Mouse (Mus musculus): ENCODE results near the gene Twist1. TPM values are rescaled to one million over a fixed set of nuclear protein-coding genes. Genes with fewer than 3 reads are reported as not detected.

Twist1 gene
- 10 to 100 TPM in 1 of 2 experiments, 1 to 10 TPM in 1; 9.9 to 11.1 TPM for total RNA-seq (2021)
- long read RNA-seq, experiment 1, transcript Twist1-201 (2 exons, 1,628 nt), result major isoform, 10 of 11 reads
- long read RNA-seq, experiment 1, partial matches to known transcripts, result 0 of 11 reads
- long read RNA-seq, experiment 1, other reads (novel, unspliced or antisense), result 1 of 11 reads
- long read RNA-seq, experiment 2, transcript Twist1-201 (2 exons, 1,628 nt), result major isoform, 15 of 16 reads
- long read RNA-seq, experiment 2, partial matches to known transcripts, result 0 of 16 reads
- long read RNA-seq, experiment 2, other reads (novel, unspliced or antisense), result 1 of 16 reads

- DNase-seq (ENCODE audit: low spot score in 2 of 2), result peak; percentile 66 to 84
Measured at GRCm38 (mm10) chr12:33957400-33958240, at the start of gene Twist1. Twist1 (plus strand) TSS chr12:33957671.

GRCm38 (mm10) chr12:33926751-33927150 lies 30.7 kb upstream of the Twist1 start:
- no peak for DNase-seq (ENCODE audit: low spot score in 2 of 2)

- no peak for DNase-seq (ENCODE audit: low spot score in 2 of 2)
Measured at GRCm38 (mm10) chr12:33927334-33928098, 30.0 kb upstream of the Twist1 start.

DNA sequence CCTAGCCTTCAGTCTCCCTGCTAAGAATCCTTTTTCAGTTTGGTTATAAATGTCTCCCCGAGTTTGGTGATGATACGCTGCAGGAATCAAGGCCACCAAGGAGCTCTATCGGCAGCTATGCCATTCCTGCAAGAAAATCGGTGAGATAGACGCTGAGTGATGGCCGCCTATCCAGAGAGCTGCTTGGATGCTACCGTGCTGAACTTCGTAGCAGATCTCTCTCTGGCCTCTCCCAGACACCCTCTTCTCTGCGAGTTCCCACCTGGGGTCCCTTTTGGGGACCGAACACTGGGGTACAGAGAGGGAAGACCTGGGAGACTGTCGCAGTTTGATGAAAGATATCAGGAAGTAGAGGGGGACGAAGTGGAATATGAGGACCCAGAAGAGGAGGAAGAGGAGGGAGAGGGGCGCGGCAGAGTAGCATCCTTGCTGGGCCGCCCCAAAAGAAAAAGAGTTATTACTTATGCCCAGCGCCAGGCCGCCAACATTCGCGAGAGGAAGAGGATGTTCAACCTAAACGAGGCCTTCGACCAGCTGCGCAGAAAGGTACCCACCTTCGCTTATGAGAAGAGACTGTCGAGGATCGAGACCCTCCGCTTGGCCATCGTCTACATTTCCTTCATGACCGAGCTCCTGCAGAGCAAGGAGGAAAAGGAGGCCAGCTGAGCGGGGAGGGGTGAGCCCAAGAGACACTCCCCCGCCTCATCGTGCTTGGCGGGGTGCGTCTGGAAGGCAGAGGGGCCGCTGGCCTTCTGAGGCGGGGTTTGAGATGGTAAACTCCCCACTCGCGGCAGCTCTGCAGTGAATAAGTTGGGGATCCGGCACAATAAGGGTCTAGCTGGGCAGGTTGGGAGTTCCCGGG lies 28.9 kb upstream of the Twist1 start, which contains the start of gene Ferd3l:
Gene Ferd3l (plus strand): TSS at position 95 of the 862 bp plus-strand sequence.
- no peak for DNase-seq (ENCODE audit: low spot score in 2 of 2)

DNA sequence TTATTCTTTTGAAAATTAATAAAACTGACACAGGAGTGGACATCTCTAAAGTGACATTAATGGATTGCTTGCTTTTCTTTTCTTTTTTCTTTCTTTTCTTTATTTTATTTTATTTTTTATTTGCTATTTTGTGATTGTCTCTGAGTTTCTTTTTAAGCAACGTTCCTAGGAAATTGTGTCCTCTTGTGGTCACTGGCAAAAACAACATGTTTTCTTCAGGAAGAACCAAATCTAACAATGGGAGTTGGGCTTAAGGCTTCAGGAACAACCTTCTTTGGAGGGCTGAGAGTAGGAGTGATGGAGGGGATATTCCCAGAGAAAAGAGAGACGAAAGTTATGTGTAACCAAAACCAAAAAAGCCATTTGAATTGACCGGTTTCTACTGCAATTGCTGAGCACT lies 4.6 kb upstream of the Twist1 start:
- DNase-seq (ENCODE audit: low spot score in 2 of 2), result no peak

DNA sequence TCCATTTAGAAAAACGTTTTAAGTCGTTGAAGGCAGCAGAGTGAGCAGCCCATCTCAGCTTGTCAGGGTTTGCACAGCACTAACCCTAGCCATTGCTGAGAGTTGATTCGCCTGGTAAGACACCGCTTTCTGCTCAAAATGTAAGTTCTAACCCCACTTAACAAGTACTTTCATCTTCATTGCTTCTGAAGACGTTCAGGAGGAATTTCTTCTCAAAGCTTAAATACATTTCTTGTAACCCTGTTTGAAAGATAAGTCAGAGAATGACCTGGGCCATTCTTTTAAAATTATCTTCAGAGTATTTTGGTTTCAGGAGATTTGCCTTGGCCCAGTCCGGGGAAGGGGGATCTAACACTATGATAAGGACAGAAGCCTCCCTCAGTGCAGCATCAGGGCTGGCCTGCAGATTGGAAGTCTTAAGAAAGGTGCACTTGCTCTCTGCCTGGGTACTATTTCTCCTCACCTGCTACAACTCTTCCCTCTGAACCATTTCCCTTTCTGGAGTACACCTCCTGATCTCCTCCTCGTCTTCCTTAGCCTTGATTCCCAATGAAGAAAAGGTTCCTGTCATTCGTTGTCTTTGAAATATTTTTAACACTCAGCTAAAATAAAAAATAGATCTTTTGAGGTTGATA lies 2.4 kb upstream of the Twist1 start:
- no peak for DNase-seq (ENCODE audit: low spot score in 2 of 2)

DNA sequence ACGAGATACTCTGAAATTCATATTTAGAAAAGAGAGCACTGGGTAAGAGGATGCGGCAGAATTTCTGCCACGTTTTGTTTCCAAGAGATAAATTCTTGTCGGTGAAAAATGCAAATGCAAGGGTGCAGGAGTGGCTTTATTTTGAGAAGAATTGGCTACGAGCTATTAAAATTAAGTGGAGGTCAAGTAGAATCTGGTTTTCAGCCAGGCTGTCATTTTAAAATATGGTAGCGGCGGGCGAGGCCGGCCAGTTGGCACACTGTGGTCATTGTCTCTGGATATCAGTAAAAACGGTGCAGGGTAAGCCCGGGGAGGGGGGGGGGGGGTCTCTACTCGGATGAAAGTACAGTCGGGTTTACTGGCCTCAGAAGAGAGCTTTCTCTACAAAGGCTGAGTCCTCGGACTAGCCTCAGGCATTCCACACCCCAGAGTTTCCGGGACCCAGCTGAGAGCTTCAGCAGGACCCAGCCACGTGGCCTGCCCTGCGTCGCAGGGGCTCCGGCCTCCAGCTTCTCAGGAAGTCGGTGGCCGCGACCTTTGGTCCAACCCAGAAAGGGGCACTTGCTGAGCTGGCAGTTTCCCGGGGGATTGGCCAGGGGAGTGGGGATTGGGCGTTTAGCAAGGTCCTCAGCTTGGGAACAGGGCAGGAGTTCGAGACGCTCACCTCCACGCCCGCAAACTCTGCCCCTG lies 1.7 kb upstream of the Twist1 start:
- peak; percentile 28 to 36 for DNase-seq (ENCODE audit: low spot score in 2 of 2)

GRCm38 (mm10) chr12:33956576-33957399 lies 683 bp upstream of the Twist1 start:
- peak in 1 of 2 experiments; percentile 30 for DNase-seq (ENCODE audit: low spot score in 2 of 2)

GRCm38 (mm10) chr12:33958241-33959194 lies 1.0 kb downstream of the Twist1 start:
- no peak for DNase-seq (ENCODE audit: low spot score in 2 of 2)

GRCm38 (mm10) chr12:33959206-33959605 lies 1.7 kb downstream of the Twist1 start:
- DNase-seq (ENCODE audit: low spot score in 2 of 2), result no peak

DNA sequence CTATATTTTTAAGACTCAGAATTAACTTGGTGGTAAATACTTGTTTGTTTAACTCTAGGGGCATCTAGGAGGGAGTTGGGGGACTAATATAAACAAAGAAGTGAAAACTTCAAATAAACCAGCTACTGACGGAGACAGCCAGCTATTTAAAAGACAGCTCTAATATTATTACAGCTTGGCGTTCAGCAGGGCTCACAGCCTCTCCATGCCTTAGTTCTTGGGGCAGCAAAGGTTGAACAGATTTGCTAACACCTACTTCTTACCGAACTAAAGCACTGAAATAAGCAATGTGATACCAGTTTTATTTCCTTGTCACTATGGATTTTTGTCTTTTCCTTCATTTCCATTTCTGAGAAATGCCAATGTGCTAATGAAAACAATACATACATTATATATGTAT lies 2.4 kb downstream of the Twist1 start:
- no peak for DNase-seq (ENCODE audit: low spot score in 2 of 2)

DNA sequence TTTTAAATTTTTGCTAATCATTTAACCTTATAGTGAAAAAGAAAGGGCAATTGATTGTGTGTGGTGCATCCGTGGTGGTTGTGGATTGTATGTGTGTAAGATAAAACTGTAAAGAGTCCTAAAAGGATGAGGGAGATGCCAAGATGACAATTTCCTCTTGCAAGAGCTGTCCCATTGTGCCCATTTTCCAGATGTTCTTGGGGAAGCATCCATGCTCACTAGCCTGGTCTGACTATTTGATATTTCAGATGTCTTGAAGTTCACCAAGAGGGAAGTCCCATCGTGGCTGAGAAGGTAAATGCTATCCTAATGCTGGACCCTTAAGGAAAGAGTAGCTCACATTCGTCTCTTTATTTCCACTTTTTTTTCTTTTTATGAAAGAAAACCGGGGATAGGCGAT lies 3.5 kb downstream of the Twist1 start:
- DNase-seq (ENCODE audit: low spot score in 2 of 2), result no peak

DNA sequence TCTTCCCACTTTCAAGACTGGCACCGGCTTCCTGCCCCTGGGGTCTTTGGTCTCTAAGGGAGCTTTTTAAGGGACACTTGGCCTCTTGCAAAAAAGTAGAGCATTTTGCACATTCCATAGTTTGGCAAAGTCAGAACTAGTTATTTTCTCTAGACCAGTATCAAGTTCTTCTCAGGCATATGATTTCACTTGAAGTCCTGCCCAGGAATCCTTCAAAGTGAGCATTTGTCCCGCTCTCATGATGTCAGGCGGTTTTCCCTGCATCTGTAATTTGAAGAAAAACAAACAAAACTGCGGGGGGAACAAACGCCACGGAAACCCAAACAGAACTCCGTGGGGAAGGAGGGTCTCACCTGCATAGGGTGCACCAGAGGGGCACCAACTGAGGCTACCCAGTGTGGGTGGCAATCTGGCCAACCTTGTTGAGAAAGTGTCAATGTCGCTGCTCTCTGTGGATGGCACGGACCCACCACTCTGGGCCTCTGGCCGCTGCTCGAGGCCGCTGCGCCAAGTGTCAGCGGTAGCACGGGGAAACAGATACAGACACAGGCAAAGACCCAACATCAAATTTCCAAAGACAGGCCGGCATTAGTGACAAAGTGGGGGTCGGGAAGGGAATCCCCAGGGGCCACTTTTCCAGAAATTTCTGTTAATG lies 4.8 kb downstream of the Twist1 start:
- no peak for DNase-seq (ENCODE audit: low spot score in 2 of 2)

- no peak for DNase-seq (ENCODE audit: low spot score in 2 of 2)
Measured at GRCm38 (mm10) chr12:33962773-33963130, 5.3 kb downstream of the Twist1 start.

GRCm38 (mm10) chr12:33963671-33964369 lies 6.3 kb downstream of the Twist1 start:
- DNase-seq (ENCODE audit: low spot score in 2 of 2), result no peak

DNA sequence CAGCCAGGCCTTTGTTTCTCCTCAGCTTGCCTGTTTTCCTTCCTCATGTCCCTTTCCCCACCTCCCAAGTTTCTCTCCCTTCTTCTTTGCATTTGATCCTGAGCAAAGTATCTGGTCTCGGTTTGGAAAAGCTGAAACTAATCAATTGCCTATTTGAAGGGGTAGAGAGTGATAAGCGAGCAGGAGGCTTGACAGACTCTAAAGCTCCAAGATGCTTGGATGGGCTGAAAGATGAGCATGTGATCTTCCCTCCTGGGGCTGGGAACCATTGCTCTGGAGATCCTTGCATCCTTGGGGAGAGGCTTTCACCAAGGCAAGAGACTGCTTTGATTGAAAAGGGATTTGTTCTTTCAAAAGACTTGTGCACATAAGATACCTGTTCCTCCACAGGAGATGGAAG lies 7.0 kb downstream of the Twist1 start:
- DNase-seq (ENCODE audit: low spot score in 2 of 2), result no peak
